In the genomic region with DNA sequence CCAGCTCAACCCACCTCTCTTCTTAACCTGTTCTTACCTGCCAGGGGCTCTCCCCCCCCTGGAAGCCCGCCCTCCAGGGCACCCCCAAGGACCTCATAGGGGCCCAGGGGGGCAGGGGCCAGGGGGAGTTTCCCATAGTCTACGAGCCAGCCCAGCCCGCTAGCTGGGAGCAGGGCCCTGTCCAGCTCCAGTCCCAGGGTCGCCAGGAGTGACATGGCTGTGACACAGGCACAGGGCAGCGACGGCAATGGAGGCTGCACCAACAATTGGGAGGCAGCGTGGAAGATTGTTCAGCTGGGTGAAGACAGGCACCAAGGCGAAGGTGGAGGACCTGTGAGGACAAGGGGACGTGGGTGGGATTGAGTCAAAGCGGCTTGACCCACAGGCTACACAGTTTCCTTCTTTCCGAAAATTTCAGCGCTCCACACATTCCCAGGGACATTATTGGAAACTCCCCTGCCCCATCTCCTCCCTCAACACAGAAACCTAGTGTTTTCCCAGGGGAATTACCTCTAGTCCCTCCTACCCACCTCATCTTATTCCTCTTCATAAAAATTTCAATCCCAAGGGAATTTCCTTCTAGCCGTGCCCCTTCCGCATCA, we compare ENCODE assay signal across 8 mouse cellular contexts. TPM values are rescaled to one million over a fixed set of nuclear protein-coding genes. Genes with fewer than 3 reads are reported as not detected.
DNase-seq lines count a peak whose midpoint lies in the region; ATAC-seq lines count a peak whose summit lies in the region.

No protein-coding gene starts in this region.

- peak overlapping the region; percentile 66 for H3K4me2 ChIP-seq in heart, embryonic 15.5 days
- peak overlapping the region; percentile 82 for H3K4me2 ChIP-seq in stomach, embryonic 15.5 days

- 25% methylated on average over 13 of the region's 14 CpGs for WGBS in heart, embryonic 15.5 days
- 32% methylated on average over 14 of the region's 14 CpGs for WGBS in stomach, embryonic 15.5 days

- peaks cover 63% of the 10 kb centered on the region for H3K4me1 ChIP-seq in megakaryocyte, embryonic 14.5 days
- H3K4me1 ChIP-seq in heart, embryonic 15.5 days (replicated peaks): peaks cover 36% of the 10 kb centered on the region
- H3K4me1 ChIP-seq in stomach, embryonic 15.5 days: peaks cover 31% of the 10 kb centered on the region

- no peaks in the 10 kb centered on the region for H3K9me3 ChIP-seq in megakaryocyte, embryonic 14.5 days
- no peaks in the 10 kb centered on the region for H3K9me3 ChIP-seq in heart, embryonic 15.5 days (replicated peaks)
- H3K9me3 ChIP-seq in stomach, embryonic 15.5 days: no peaks in the 10 kb centered on the region

- H3K9ac ChIP-seq in heart, embryonic 15.5 days: peak overlapping the region; percentile 95
- H3K9ac ChIP-seq in stomach, embryonic 15.5 days: no peak overlapping the region

- peak overlapping the region; percentile 98 for H3K27ac ChIP-seq in heart, embryonic 15.5 days
- H3K27ac ChIP-seq in stomach, embryonic 15.5 days: peak overlapping the region; percentile 98

- H3K27me3 ChIP-seq in megakaryocyte, embryonic 14.5 days (replicated peaks): no peaks in the 10 kb centered on the region
- no peaks in the 10 kb centered on the region for H3K27me3 ChIP-seq in heart, embryonic 15.5 days
- no peaks in the 10 kb centered on the region for H3K27me3 ChIP-seq in stomach, embryonic 15.5 days (replicated peaks)

- H3K4me3 ChIP-seq in megakaryocyte, embryonic 14.5 days (replicated peaks): peak overlapping the region; percentile 98
- H3K4me3 ChIP-seq in heart, embryonic 15.5 days: peak overlapping the region; percentile 91
- peak overlapping the region; percentile 88 for H3K4me3 ChIP-seq in stomach, embryonic 15.5 days (replicated peaks)

- peaks cover 61% of the 10 kb centered on the region for H3K36me3 ChIP-seq in megakaryocyte, embryonic 14.5 days (replicated peaks; ENCODE audit: low read length)
- H3K36me3 ChIP-seq in heart, embryonic 15.5 days: peaks cover 5% of the 10 kb centered on the region; the same call in 1 of the 2 replicates
- peaks cover 4% of the 10 kb centered on the region; the same call in 1 of the 2 replicates for H3K36me3 ChIP-seq in stomach, embryonic 15.5 days

- ATAC-seq in megakaryocyte, adult 5-6 weeks (ENCODE audit: poor library complexity, severe bottlenecking): no peak
- ATAC-seq in heart, embryonic 15.5 days (replicated peaks; ENCODE audit: insufficient number of reproducible peaks, insufficient read depth, low FRiP score, low read depth): no peak
- no peak for ATAC-seq in stomach, embryonic 15.5 days (ENCODE audit: insufficient read depth, low FRiP score, low read depth)

- peak; percentile 65 to 72 for DNase-seq in adrenal gland, adult (ENCODE audit: inconsistent age in 2 of 2, low spot score in 1 of 2)
- no peak for DNase-seq in adrenal gland, adult 8-10 months
- DNase-seq in liver: peak; percentile 12
- no peak for DNase-seq in adipocyte (ENCODE audit: low spot score)

RNA-seq across cellular contexts. Expression of a gene that starts 0.8 kb away (rescaled TPM):
- 10 to 100 TPM; 33.8 to 42.8 (median 37.8) TPM for total RNA-seq in adrenal gland, adult 8-10 months (2022)
- polyA plus RNA-seq in megakaryocyte, embryonic 14.5 days (2012; ENCODE audit: insufficient read depth, low replicate concordance): 59.4 and 135 TPM in 2 replicates
- total RNA-seq in megakaryocyte, adult 5-6 weeks (2015): 25.3 and 28.5 TPM in 2 replicates
- total RNA-seq in megakaryocyte, adult 5-6 weeks (2017): 55.7 and 65.8 TPM in 2 replicates
- polyA plus RNA-seq in heart, embryonic 15.5 days (2015; fragmentation: Nextera tagmentation; extraction: Ambion mirVana): 57.2 and 77.3 TPM in 2 replicates
- polyA plus RNA-seq in stomach, embryonic 15.5 days (2015; fragmentation: Nextera tagmentation; extraction: Ambion mirVana): 79.3 and 79.8 TPM in 2 replicates

RNA-seq across cellular contexts. Expression of a gene that starts 1.1 kb away (rescaled TPM):
- total RNA-seq in adrenal gland, adult 8-10 months (2022): 1 to 10 TPM; 1.7 to 3.7 (median 2.5) TPM
- 3.0 and 3.6 TPM in 2 replicates for polyA plus RNA-seq in megakaryocyte, embryonic 14.5 days (2012; ENCODE audit: insufficient read depth, low replicate concordance)
- total RNA-seq in megakaryocyte, adult 5-6 weeks (2015): 0.38 and 1.9 TPM in 2 replicates
- 1.5 TPM in 1 of 2 replicates, not detected in the other for total RNA-seq in megakaryocyte, adult 5-6 weeks (2017)
- 1.1 and 3.2 TPM in 2 replicates for polyA plus RNA-seq in heart, embryonic 15.5 days (2015; fragmentation: Nextera tagmentation; extraction: Ambion mirVana)
- polyA plus RNA-seq in stomach, embryonic 15.5 days (2015; fragmentation: Nextera tagmentation; extraction: Ambion mirVana): 1.3 and 1.4 TPM in 2 replicates

RNA-seq across cellular contexts. Expression of a gene that starts 1.4 kb away (rescaled TPM):
- 100 to 1,000 TPM in 1 of 4 experiments, 10 to 100 TPM in 3; 76.2 to 108 (median 82.7) TPM for total RNA-seq in adrenal gland, adult 8-10 months (2022)
- 279 and 321 TPM in 2 replicates for polyA plus RNA-seq in megakaryocyte, embryonic 14.5 days (2012; ENCODE audit: insufficient read depth, low replicate concordance)
- 2.1 and 2.6 TPM in 2 replicates for total RNA-seq in megakaryocyte, adult 5-6 weeks (2015)
- total RNA-seq in megakaryocyte, adult 5-6 weeks (2017): 1.9 and 5.3 TPM in 2 replicates
- 2.5 TPM in 2 replicates for polyA plus RNA-seq in heart, embryonic 15.5 days (2015; fragmentation: Nextera tagmentation; extraction: Ambion mirVana)
- 5.3 and 6.4 TPM in 2 replicates for polyA plus RNA-seq in stomach, embryonic 15.5 days (2015; fragmentation: Nextera tagmentation; extraction: Ambion mirVana)

RNA-seq across cellular contexts. Expression of a gene that starts 33.7 kb away (rescaled TPM):
- 100 to 1,000 TPM; 106 to 137 (median 120) TPM for total RNA-seq in adrenal gland, adult 8-10 months (2022)
- 372 and 2,506 TPM in 2 replicates for polyA plus RNA-seq in megakaryocyte, embryonic 14.5 days (2012; ENCODE audit: insufficient read depth, low replicate concordance)
- 4.7 and 6.5 TPM in 2 replicates for total RNA-seq in megakaryocyte, adult 5-6 weeks (2015)
- total RNA-seq in megakaryocyte, adult 5-6 weeks (2017): 8.0 and 9.6 TPM in 2 replicates
- 91.7 and 97.8 TPM in 2 replicates for polyA plus RNA-seq in heart, embryonic 15.5 days (2015; fragmentation: Nextera tagmentation; extraction: Ambion mirVana)
- polyA plus RNA-seq in stomach, embryonic 15.5 days (2015; fragmentation: Nextera tagmentation; extraction: Ambion mirVana): 110 and 112 TPM in 2 replicates

RNA-seq across cellular contexts. Expression of a gene that starts 33.8 kb away (rescaled TPM):
- total RNA-seq in adrenal gland, adult 8-10 months (2022): 10 to 100 TPM; 69.4 to 94.9 (median 86.1) TPM
- 44.5 TPM in 2 replicates for polyA plus RNA-seq in megakaryocyte, embryonic 14.5 days (2012; ENCODE audit: insufficient read depth, low replicate concordance)
- 12.5 and 17.6 TPM in 2 replicates for total RNA-seq in megakaryocyte, adult 5-6 weeks (2015)
- total RNA-seq in megakaryocyte, adult 5-6 weeks (2017): 13.0 and 14.8 TPM in 2 replicates
- polyA plus RNA-seq in heart, embryonic 15.5 days (2015; fragmentation: Nextera tagmentation; extraction: Ambion mirVana): 53.2 and 63.4 TPM in 2 replicates
- polyA plus RNA-seq in stomach, embryonic 15.5 days (2015; fragmentation: Nextera tagmentation; extraction: Ambion mirVana): 64.5 and 72.0 TPM in 2 replicates

Comparison
In these comparisons a context has a peak if more than half of its experiments do, and no peak if none do; other contexts are left out.
1. DNase-seq: peak in adrenal gland, adult (2 of 2) and liver (single experiment); none in adrenal gland, adult 8-10 months (single experiment) and adipocyte (single experiment).
2. RNA of a gene that starts 1.4 kb away (polyA plus RNA-seq): 279 to 321 TPM in megakaryocyte, embryonic 14.5 days; 5.3 to 6.4 TPM in stomach, embryonic 15.5 days and 2.5 TPM in heart, embryonic 15.5 days; every median in the first group is over 10 times any median in the second.
3. Peak in every context shown above with its lines, with median percentiles within 50 percentile points of each other: H3K4me3 ChIP-seq.